Mouse (Mus musculus) right cerebral cortex, adult 2 months (tissue): Measurements from ENCODE around the gene Lrrc42.

Source experiments
- DNase-seq, 2 experiments: peaks; one replicate each; pipeline ENCODE4 v3.0.0; 2021 to 2022; ENCODE audit warnings: low spot score in 2 of 2

Lrrc42 gene

GRCm38 (mm10) chr4:107249471-107249870, 3.9 kb downstream of the Lrrc42 start:
- DNase-seq = no peak

GRCm38 (mm10) chr4:107248061-107248460, 5.3 kb downstream of the Lrrc42 start:
- no peak for DNase-seq

- no peak for DNase-seq
Measured at GRCm38 (mm10) chr4:107247110-107247509, 6.2 kb downstream of the Lrrc42 start.

GRCm38 (mm10) chr4:107246040-107246439, 7.3 kb downstream of the Lrrc42 start:
- no peak for DNase-seq

- DNase-seq = no peak
Measured at GRCm38 (mm10) chr4:107245368-107245767, 8.0 kb downstream of the Lrrc42 start.

GRCm38 (mm10) chr4:107243365-107244333, 9.7 kb downstream of the Lrrc42 start:
- DNase-seq = no peak

GRCm38 (mm10) chr4:107240196-107240595, 13.1 kb downstream of the Lrrc42 start:
- no peak for DNase-seq

- DNase-seq = no peak
Measured at GRCm38 (mm10) chr4:107238253-107238652, 15.1 kb downstream of the Lrrc42 start.

GRCm38 (mm10) chr4:107232219-107232618, 21.1 kb downstream of the Lrrc42 start:
- no peak for DNase-seq

- no peak for DNase-seq
Measured at GRCm38 (mm10) chr4:107226313-107226712, 27.0 kb downstream of the Lrrc42 start.

- DNase-seq = no peak
Measured at GRCm38 (mm10) chr4:107223225-107224204, 29.8 kb downstream of the Lrrc42 start.

- no peak for DNase-seq
Measured at GRCm38 (mm10) chr4:107221524-107221923, 31.8 kb downstream of the Lrrc42 start.

- no peak for DNase-seq
Measured at GRCm38 (mm10) chr4:107217574-107217973, 35.8 kb downstream of the Lrrc42 start.

- DNase-seq = no peak
Measured at GRCm38 (mm10) chr4:107213279-107214011, 39.9 kb downstream of the Lrrc42 start.

- DNase-seq = no peak
Measured at GRCm38 (mm10) chr4:107211936-107212335, 41.4 kb downstream of the Lrrc42 start.

- peak; percentile 43 to 48 for DNase-seq
Measured at GRCm38 (mm10) chr4:107211465-107211864, 41.9 kb downstream of the Lrrc42 start.

- DNase-seq = no peak
Measured at GRCm38 (mm10) chr4:107210483-107211097, 42.7 kb downstream of the Lrrc42 start.

GRCm38 (mm10) chr4:107208880-107209279, 44.5 kb downstream of the Lrrc42 start, which contains the start of gene Ldlrad1:
Gene Ldlrad1 (plus strand): TSS chr4:107209180.
- no peak for DNase-seq

- DNase-seq = no peak
Measured at GRCm38 (mm10) chr4:107207016-107207415, 46.3 kb downstream of the Lrrc42 start.

GRCm38 (mm10) chr4:107203001-107203400, 50.3 kb downstream of the Lrrc42 start:
- DNase-seq = no peak

GRCm38 (mm10) chr4:107201779-107202178, 51.6 kb downstream of the Lrrc42 start:
- DNase-seq = no peak
